Mouse (Mus musculus) frontal cortex, postnatal 25 days (tissue): ENCODE measurements at regions not wholly inside any gene's neighbourhood (a gene's known extent, or its start where the extent isn't known, plus 50 kb on each side); places are given as distances from the start of the nearest gene placed in this dataset.
A peak's percentile ranks its signal among the peaks of the same experiment; 100 is the strongest.

Source experiments
- DNase-seq, 2 experiments: peaks; one replicate each; pipeline ENCODE4 v3.0.0; 2022; ENCODE audit warnings: low spot score in 2 of 2

DNA sequence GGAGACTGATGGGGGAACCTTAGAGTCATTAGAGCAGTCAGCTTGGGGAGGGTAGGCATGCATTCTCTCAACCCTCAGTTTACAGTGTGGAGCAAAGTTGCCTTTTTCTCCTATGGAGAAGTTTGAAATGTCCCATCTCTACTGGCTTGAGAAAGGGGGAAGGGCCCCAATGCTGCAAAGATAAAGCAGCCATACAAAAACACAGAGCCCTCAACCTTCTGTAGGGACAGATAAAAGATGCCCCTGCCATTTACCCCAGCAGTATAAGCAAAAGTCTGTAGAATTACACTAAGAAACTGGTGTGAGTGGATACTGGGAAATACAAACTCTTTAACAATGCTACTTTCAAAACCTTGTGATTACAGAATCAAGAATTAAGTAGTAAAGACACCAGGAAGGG lies 71.9 kb upstream of the Tmem215 start:
- no peak for DNase-seq

DNA sequence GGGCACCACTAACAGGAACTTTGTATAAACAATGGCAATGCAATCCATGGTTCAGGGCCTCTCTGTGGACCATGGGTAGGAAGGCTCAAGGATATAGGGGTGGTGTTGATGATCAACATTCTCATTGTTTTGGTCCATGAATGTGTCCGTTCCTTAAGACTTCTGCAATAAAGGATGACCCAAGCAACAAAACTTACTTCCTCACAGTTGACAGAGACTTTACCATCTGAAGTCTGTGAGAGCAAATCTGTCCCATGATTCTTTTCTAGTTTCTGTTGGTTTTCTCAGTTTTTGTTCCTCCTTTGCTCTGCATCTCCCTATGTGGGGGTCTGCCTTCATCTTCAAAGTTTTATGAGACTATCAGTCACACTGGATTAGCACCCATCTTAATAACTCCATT lies 81.8 kb upstream of the Tmem215 start:
- no peak for DNase-seq

- peak in 1 of 2 experiments; percentile 7 for DNase-seq
Measured at GRCm38 (mm10) chr4:40385284-40385683, 86.7 kb upstream of the Tmem215 start.

GRCm38 (mm10) chr4:40384704-40385103 lies 87.3 kb upstream of the Tmem215 start:
- no peak for DNase-seq

GRCm38 (mm10) chr4:40380309-40380708 lies 91.7 kb upstream of the Tmem215 start:
- no peak for DNase-seq

DNA sequence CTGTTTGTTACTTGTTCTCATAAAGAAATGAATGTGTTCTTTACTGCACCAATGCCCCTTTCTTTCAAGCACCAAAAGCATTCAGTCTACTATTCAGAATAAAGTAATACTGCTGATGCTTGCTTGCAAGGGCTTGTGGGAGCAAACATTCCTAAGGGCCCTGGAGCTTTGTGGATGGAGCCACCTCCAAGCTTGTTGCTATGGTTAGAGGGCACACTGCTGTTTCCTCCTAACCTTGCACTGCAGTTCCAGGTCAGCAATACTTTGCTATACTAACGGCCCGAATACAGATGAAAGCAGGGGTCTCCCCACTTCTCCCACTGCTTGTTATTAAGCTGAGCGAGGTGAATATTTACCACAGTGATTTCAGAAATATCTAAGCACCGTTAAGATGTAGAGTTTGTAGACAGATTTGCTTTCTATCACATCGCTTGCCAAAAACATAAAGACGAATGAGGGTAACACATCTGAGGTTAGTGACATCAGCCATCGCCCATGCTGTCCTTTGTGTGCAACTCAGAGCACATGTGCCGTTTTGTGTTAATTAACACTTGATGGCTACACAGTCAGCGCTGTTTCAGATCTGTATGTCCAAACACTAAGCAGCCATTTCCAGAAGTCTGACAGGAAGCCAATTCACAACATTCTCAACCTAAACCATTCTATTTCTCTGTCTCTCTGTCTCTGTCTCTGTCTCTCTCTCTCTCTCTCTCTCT lies 96.4 kb upstream of the Ndufb6 start:
- DNase-seq = no peak

DNA sequence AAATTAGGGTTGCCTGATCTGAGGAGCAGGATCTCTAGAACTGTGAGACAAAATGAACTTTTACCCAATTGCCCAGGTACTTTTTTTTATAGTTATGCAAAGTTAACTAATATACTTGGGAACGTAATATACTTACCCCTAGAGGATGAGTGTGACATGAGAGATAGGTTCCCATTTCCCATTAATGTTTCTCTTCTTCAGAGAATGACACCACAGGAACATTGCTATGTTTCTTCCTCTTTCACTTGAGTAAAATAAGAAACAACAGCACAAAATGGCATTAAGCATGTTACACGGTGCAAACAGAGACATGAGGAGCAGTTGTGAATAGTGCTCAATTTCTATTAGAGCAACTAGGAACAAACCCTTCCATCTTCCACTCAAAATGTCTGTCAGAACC lies 95.0 kb upstream of the Ndufb6 start:
- no peak for DNase-seq

GRCm38 (mm10) chr4:40364329-40364728 lies 85.1 kb upstream of the Ndufb6 start:
- no peak for DNase-seq

DNA sequence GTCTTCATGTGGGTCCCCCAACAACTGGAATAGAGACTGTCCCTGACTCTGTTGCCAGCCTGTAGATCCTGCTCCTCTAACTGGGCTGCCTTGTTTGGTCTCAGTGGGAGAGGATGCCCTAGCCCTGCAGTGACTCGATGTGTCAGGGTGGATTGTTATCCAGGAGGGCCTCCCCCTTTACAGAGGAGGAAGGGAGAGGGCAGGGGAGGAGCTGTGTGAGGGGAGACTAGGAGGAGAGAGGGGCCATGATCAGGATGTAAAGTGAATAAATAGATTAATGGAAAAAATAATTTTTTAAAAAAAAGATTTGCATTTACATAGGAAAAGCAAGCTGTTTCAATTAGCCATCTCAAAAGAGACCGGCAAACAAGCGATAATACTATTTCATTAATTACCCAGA lies 80.1 kb upstream of the Ndufb6 start:
- DNase-seq = no peak

- DNase-seq = no peak
Measured at GRCm38 (mm10) chr4:40357088-40357853, 78.0 kb upstream of the Ndufb6 start.

DNA sequence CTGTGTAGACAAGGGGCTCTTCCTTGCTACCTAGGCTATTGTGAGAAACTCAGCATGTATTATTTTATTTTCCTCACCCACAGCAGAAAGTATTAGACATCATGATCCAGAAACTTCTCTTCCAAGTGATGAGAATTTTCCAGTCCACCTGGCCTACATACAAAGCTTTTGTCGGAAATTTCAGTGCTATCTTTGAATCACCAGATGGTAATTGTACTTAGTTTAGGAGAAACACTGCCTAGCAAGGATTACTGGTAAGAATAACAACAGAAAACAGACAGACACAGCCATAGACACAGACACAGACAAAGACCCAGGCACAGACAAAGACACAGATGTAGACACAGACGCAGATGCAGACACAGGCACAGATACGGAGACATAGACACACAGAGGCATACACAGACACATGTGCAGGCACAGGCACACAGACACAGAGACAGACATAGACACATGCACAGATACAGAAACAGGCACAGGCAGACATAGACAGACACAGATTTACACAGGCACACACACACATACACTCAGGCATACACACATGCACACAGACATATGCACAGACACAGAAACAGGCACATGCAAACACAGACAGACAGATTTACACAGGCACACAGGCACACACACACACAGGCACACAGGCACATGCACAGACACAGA lies 76.7 kb upstream of the Ndufb6 start:
- DNase-seq = no peak

GRCm38 (mm10) chr4:40354456-40354855 lies 75.2 kb upstream of the Ndufb6 start:
- no peak for DNase-seq

GRCm38 (mm10) chr4:40351648-40352047 lies 72.4 kb upstream of the Ndufb6 start:
- DNase-seq = no peak

GRCm38 (mm10) chr4:40351090-40351489 lies 71.9 kb upstream of the Ndufb6 start:
- no peak for DNase-seq

- DNase-seq = no peak
Measured at GRCm38 (mm10) chr4:40345847-40346246, 66.6 kb upstream of the Ndufb6 start.

- no peak for DNase-seq
Measured at GRCm38 (mm10) chr4:40342181-40342580, 63.0 kb upstream of the Ndufb6 start.

GRCm38 (mm10) chr4:40334841-40335240 lies 55.6 kb upstream of the Ndufb6 start:
- DNase-seq = no peak

GRCm38 (mm10) chr4:40329737-40330136 lies 50.5 kb upstream of the Ndufb6 start:
- DNase-seq = no peak
